Mouse (Mus musculus): ENCODE measurements at regions not wholly inside any gene's neighbourhood (a gene's known extent, or its start where the extent isn't known, plus 50 kb on each side); places are given as distances from the start of the nearest gene placed in this dataset.

DNA sequence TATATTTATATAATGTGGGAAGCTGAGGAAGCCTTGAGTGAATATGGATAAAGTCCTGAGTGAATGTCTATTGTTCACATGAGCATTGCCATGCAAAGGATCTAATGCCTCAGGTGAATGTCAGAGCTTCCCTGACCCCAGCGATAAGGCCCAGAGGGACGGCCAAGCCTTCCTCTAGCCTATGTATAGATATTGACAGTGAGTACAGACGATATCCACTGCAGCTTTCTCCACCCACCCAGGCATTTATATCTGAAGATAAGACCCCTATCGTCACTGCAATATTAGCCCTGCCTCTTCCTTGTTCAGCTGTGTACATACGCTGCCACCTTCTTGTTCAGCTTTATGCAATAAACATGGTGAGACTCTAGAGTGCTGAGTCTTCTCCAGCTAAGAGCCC lies 158.8 kb downstream of the Map2k4 start:
- TF ChIP-seq CTCF (IDR thresholded peaks at IDR 0.05; ENCODE audit: low read depth), result no peak
- TF ChIP-seq EP300 (IDR thresholded peaks at IDR 0.05; ENCODE audit: low read depth), result no peak

Measured in liver, postnatal 0 days (tissue).